In genomic region chr1:86497361-86497760, GRCm38 (mm10) we compare ENCODE assay signal across 9 mouse cellular contexts. TPM values are rescaled to one million over a fixed set of nuclear protein-coding genes. Genes with fewer than 3 reads are reported as not detected.
DNase-seq lines count a peak whose midpoint lies in the region; ATAC-seq and TF ChIP-seq lines count a peak whose summit lies in the region.
"Had no signal": no experiment of that assay in that cellular context is flagged by ENCODE, and none has a peak within 500 bp of the region (broad histone marks: within the 10 kb centered on the region; RNA-seq: fewer than 3 reads in every experiment).

No protein-coding gene starts in this region.

- 0 out of 2 replicates have a peak overlapping the region, but pooled peaks have one; percentile 30 for H3K9ac ChIP-seq in heart, embryonic 12.5 days
- peak overlapping the region; percentile 47 for H3K9ac ChIP-seq in CH12.LX (ENCODE audit: insufficient read depth, low read depth)
- 0 out of 2 replicates have a peak overlapping the region, but pooled peaks have one; percentile 2 for H3K9ac ChIP-seq in intestine, embryonic 15.5 days
- 0 out of 2 replicates have a peak overlapping the region, but pooled peaks have one; percentile 14 for H3K9ac ChIP-seq in limb, embryonic 15.5 days

- no peaks in the 10 kb centered on the region for H3K36me3 ChIP-seq in heart, embryonic 12.5 days
- H3K36me3 ChIP-seq in CH12.LX (replicated peaks in 1 of 2; ENCODE audit: control insufficient read depth in 1 of 2, insufficient read depth in 1 of 2, low read length in 1 of 2): no peaks in the 10 kb centered on the region
- no peaks in the 10 kb centered on the region for H3K36me3 ChIP-seq in intestine, embryonic 15.5 days
- no peaks in the 10 kb centered on the region for H3K36me3 ChIP-seq in limb, embryonic 15.5 days

- peaks cover 43% of the 10 kb centered on the region for H3K4me1 ChIP-seq in heart, embryonic 12.5 days (replicated peaks)
- peaks cover 28 to 78% of the 10 kb centered on the region in 2 experiments for H3K4me1 ChIP-seq in CH12.LX (ENCODE audit: control insufficient read depth in 1 of 2, insufficient read depth in 2 of 2)
- peaks cover 51% of the 10 kb centered on the region for H3K4me1 ChIP-seq in intestine, embryonic 15.5 days (replicated peaks)
- peaks cover 45% of the 10 kb centered on the region for H3K4me1 ChIP-seq in limb, embryonic 15.5 days

- ATAC-seq in heart, embryonic 12.5 days (ENCODE audit: insufficient number of reproducible peaks, low FRiP score): no peak
- peak; percentile 26 for ATAC-seq in intestine, embryonic 15.5 days
- no peak for ATAC-seq in limb, embryonic 15.5 days (ENCODE audit: insufficient number of reproducible peaks, low FRiP score, low TSS enrichment, low read depth)

- no peak overlapping the region for H3K4me2 ChIP-seq in heart, embryonic 12.5 days
- H3K4me2 ChIP-seq in CH12.LX (ENCODE audit: insufficient read depth, low read depth, poor library complexity, severe bottlenecking): peak overlapping the region; percentile 52
- H3K4me2 ChIP-seq in intestine, embryonic 15.5 days (replicated peaks): peak overlapping the region; percentile 35
- no peak overlapping the region for H3K4me2 ChIP-seq in limb, embryonic 15.5 days

- DNase-seq in heart, adult 9 months (ENCODE audit: low spot score in 2 of 2): no peak
- DNase-seq in CH12.LX (ENCODE audit: extremely low read depth): no peak
- no peak for DNase-seq in ovary, adult 18-20 months (ENCODE audit: low spot score)
- no peak for DNase-seq in ovary, postnatal 10 days (ENCODE audit: low spot score)
- no peak for DNase-seq in urinary bladder, adult 2 months (ENCODE audit: low spot score)
- DNase-seq: lung, adult 2 months had no signal

- H3K27ac ChIP-seq in heart, embryonic 12.5 days (ENCODE audit: poor library complexity, severe bottlenecking): no peak overlapping the region
- peak overlapping the region; percentile 94 for H3K27ac ChIP-seq in CH12.LX (ENCODE audit: insufficient read depth, low read depth)
- H3K27ac ChIP-seq in intestine, embryonic 15.5 days: peak overlapping the region; percentile 88
- H3K27ac ChIP-seq in limb, embryonic 15.5 days: peak overlapping the region; percentile 57; the same call in 1 of the 2 replicates

- TF ChIP-seq EP300 in CH12.LX (IDR thresholded peaks at IDR 0.05; ENCODE audit: low read length): peak; percentile 18; the same call in 1 of the 2 replicates

- no peak for TF ChIP-seq CTCF in CH12.LX (conservative IDR thresholded peaks at IDR 0.05 in 1 of 2, IDR thresholded peaks at IDR 0.05 in 1 of 2; ENCODE audit: low read depth in 2 of 2, low read length in 2 of 2)

- no peak overlapping the region for H3K4me3 ChIP-seq in heart, embryonic 12.5 days
- H3K4me3 ChIP-seq in CH12.LX (replicated peaks in 1 of 3; ENCODE audit: low read depth in 2 of 3, low read length in 2 of 3, poor library complexity in 1 of 3): no peak overlapping the region
- H3K4me3 ChIP-seq in intestine, embryonic 15.5 days (replicated peaks): no peak overlapping the region
- no peak overlapping the region for H3K4me3 ChIP-seq in limb, embryonic 15.5 days

- 79% methylated on average over 5 of the region's 5 CpGs for WGBS in heart, embryonic 12.5 days
- 57% methylated on average over 5 of the region's 5 CpGs for WGBS in intestine, embryonic 15.5 days
- WGBS in limb, embryonic 15.5 days: 57% methylated on average over 5 of the region's 5 CpGs

- dilution Hi-C loops in CH12.LX (cut with MboI; ENCODE audit: extremely low pct_ligation_motif_present, extremely low pct_unique_long_range_greater_than_20kb, low sequenced_read_pairs): no loop called here

- TF ChIP-seq RAD21 in CH12.LX (IDR thresholded peaks at IDR 0.05; ENCODE audit: low read depth, low read length): no peak

- H3K79me2 ChIP-seq in CH12.LX (replicated peaks; ENCODE audit: control insufficient read depth, extremely low read depth, insufficient read depth, poor library complexity, severe bottlenecking): no peaks in the 10 kb centered on the region

- TF ChIP-seq POLR2A in CH12.LX (IDR thresholded peaks at IDR 0.05; ENCODE audit: low read depth, low read length): no peak

- no peaks in the 10 kb centered on the region for H3K9me3 ChIP-seq in heart, embryonic 12.5 days (replicated peaks)
- no peaks in the 10 kb centered on the region for H3K9me3 ChIP-seq in CH12.LX (replicated peaks; ENCODE audit: low read length)
- H3K9me3 ChIP-seq in intestine, embryonic 15.5 days: no peaks in the 10 kb centered on the region
- H3K9me3 ChIP-seq in limb, embryonic 15.5 days: no peaks in the 10 kb centered on the region

- in situ Hi-C loops in CH12.LX (cut with MboI; ENCODE audit: low pct_ligation_motif_present, low pct_unique_long_range_greater_than_20kb, low sequenced_read_pairs): no loop called here

- H3K27me3 ChIP-seq in heart, embryonic 12.5 days (replicated peaks): no peaks in the 10 kb centered on the region
- H3K27me3 ChIP-seq in CH12.LX (replicated peaks): no peaks in the 10 kb centered on the region
- no peaks in the 10 kb centered on the region for H3K27me3 ChIP-seq in intestine, embryonic 15.5 days (replicated peaks)
- H3K27me3 ChIP-seq in limb, embryonic 15.5 days: no peaks in the 10 kb centered on the region

TF ChIP-seq in CH12.LX, 34 proteins besides CTCF, POLR2A, EP300 and RAD21:
- TF ChIP-seq KAT2A (IDR thresholded peaks at IDR 0.05; ENCODE audit: insufficient replicate concordance, low read length) (no peak), USF2 (conservative IDR thresholded peaks at IDR 0.05; ENCODE audit: low read depth, low read length) (no peak), ZMIZ1 (IDR thresholded peaks at IDR 0.05; ENCODE audit: low read depth, low read length) (0 out of 2 replicates have a peak, but pooled peaks have one; percentile 43), TCF12 (IDR thresholded peaks at IDR 0.05; ENCODE audit: low read depth, low read length) (no peak), MYC (IDR thresholded peaks at IDR 0.05; ENCODE audit: low read depth, low read length) (no peak), USF1 (IDR thresholded peaks at IDR 0.05; ENCODE audit: low read depth, low read length) (no peak), NELFE (IDR thresholded peaks at IDR 0.05; ENCODE audit: low read depth, low read length) (0 out of 2 replicates have a peak, but pooled peaks have one; percentile 11)

RNA-seq across cellular contexts. Expression of gene Ptma, which starts 29.2 kb away (rescaled TPM):
- polyA plus RNA-seq in heart, embryonic 12.5 days (2016; fragmentation: Nextera tagmentation; extraction: Ambion mirVana): 1,057 and 1,113 TPM in 2 replicates
- total RNA-seq in CH12.LX (2012; rRNA removed): 2,835 and 3,525 TPM in 2 replicates
- 5,060 and 5,084 TPM in 2 replicates for total RNA-seq in CH12.LX (2014; rRNA removed)
- 4,957 and 5,324 TPM in 2 replicates for polyA plus RNA-seq in CH12.LX (2012; ENCODE audit: insufficient read length, low read depth)
- polyA plus RNA-seq in intestine, embryonic 15.5 days (2015; fragmentation: Nextera tagmentation; extraction: Ambion mirVana): 2,151 and 2,475 TPM in 2 replicates
- 1,783 and 2,088 TPM in 2 replicates for polyA plus RNA-seq in limb, embryonic 15.5 days (2015; fragmentation: Nextera tagmentation; extraction: Ambion mirVana)
- 836 and 1,054 TPM in 2 replicates for polyA plus RNA-seq in urinary bladder, adult 2 months (2012; rRNA removed)

Comparison
In these comparisons a context has a peak if more than half of its experiments do, and no peak if none do; other contexts are left out.
1. H3K4me2 ChIP-seq: peak in CH12.LX (single experiment) and intestine, embryonic 15.5 days (single experiment); none in heart, embryonic 12.5 days (single experiment) and limb, embryonic 15.5 days (single experiment).
2. Peak in every context shown above with its lines, with median percentiles within 50 percentile points of each other: H3K9ac ChIP-seq.